Mouse (Mus musculus) testis, adult 2 months (tissue): ENCODE results near the gene Trpv6. TPM values are rescaled to one million over a fixed set of nuclear protein-coding genes. Genes with fewer than 3 reads are reported as not detected.

Experiments
- H3K27ac ChIP-seq: fragments of 200-500 bp; 2 replicates; pipeline ENCODE4 v1.5.1; 2012; ENCODE audit warnings: low read depth, low read length; ENCODE audit not compliant: control insufficient read depth, insufficient read depth
- H3K27me3 ChIP-seq: fragments of 200-500 bp; 2 replicates; pipeline ENCODE4 v1.6.1; 2012; ENCODE audit warnings: mild to moderate bottlenecking, low read length, moderate library complexity; ENCODE audit not compliant: control insufficient read depth, insufficient read depth
- H3K36me3 ChIP-seq: fragments of 200-500 bp; 2 replicates; pipeline ENCODE4 v1.6.1; 2012; ENCODE audit warnings: mild to moderate bottlenecking, low read length; ENCODE audit not compliant: control insufficient read depth, insufficient read depth
- H3K4me1 ChIP-seq: fragments of 200-500 bp; 2 replicates; pipeline ENCODE4 v1.6.1; 2012; ENCODE audit warnings: low read length; ENCODE audit not compliant: control insufficient read depth, insufficient read depth
- H3K4me3 ChIP-seq: fragments of 200-500 bp; 2 replicates; pipeline ENCODE4 v1.5.1; 2012; ENCODE audit warnings: low read depth, mild to moderate bottlenecking, low read length, moderate library complexity, mixed read lengths; ENCODE audit not compliant: control insufficient read depth
- CTCF ChIP-seq: fragments of 200-500 bp; IDR thresholded peaks from 2 replicates; pipeline ENCODE4 v1.5.1; 2012; ENCODE audit warnings: low read depth, mild to moderate bottlenecking, inconsistent platforms, low read length, moderate library complexity; ENCODE audit not compliant: control insufficient read depth, insufficient read depth, insufficient replicate concordance
- POLR2A ChIP-seq: fragments of 200-500 bp; IDR thresholded peaks from 2 replicates; pipeline ENCODE4 v1.6.1; 2012; ENCODE audit warnings: low read depth, mild to moderate bottlenecking, inconsistent platforms, low read length, moderate library complexity; ENCODE audit not compliant: control insufficient read depth
- polyA plus RNA-seq: library from polyadenylated mRNA; depleted of rRNA; stranded (reverse); fragments of >200 nt; gene quantifications from 2 replicates; pipeline ENCODE4 v1.2.3, GENCODE M21; 2012

Trpv6 gene
- polyA plus RNA-seq, 1 experiment, result 0.42 TPM

DNA sequence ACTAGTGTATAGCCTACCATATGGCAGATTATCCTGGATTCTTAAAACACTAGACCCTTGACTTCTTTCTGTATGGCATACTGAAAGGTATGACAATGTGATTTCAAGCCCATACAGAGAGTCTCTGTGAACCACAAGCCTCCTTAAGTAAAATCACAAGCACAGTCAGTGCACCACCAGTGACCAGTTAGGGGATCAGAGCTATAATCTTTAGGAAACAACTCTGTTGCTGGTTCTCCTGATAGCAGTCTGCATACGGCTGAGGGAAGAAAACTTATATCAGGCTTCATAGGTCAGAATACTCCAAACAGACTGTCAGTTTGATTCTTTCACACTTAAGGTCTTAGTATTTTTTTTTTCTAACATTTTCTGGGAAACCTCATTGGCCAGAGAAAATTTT is 22.3 kb upstream of the Trpv6 start:
- Histone ChIP-seq H3K27ac (no peak overlapping the region), H3K36me3 (no peaks in the 10 kb centered on the region), H3K4me1 (no peaks in the 10 kb centered on the region), H3K27me3 (no peaks in the 10 kb centered on the region), H3K4me3 (no peak overlapping the region)
- TF ChIP-seq POLR2A, result no peak

DNA sequence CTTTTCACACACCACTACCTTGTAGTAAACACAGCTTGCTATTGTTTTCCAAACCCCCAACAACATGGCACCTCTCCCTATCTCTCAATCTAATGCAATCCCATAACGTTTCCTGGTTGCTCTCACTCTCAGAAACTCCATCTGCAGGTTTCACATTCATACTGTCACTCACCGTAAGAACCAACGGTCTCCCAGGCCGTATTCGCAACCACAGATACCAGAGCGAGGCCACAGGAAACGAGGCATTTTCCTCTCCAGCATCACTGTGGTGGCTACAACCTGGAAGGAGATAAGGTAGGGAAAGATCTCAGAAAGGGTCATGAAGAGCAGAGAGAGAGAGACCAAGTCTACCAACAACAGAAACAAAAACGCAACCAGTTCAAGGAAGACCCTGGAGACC is 18.4 kb upstream of the Trpv6 start:
- no peaks in the 10 kb centered on the region for H3K36me3 ChIP-seq
- no peak overlapping the region for H3K4me3 ChIP-seq
- TF ChIP-seq POLR2A (no peak), CTCF (no peak)
- H3K27ac ChIP-seq, result no peak overlapping the region
- H3K4me1 ChIP-seq, result no peaks in the 10 kb centered on the region
- no peaks in the 10 kb centered on the region for H3K27me3 ChIP-seq

DNA sequence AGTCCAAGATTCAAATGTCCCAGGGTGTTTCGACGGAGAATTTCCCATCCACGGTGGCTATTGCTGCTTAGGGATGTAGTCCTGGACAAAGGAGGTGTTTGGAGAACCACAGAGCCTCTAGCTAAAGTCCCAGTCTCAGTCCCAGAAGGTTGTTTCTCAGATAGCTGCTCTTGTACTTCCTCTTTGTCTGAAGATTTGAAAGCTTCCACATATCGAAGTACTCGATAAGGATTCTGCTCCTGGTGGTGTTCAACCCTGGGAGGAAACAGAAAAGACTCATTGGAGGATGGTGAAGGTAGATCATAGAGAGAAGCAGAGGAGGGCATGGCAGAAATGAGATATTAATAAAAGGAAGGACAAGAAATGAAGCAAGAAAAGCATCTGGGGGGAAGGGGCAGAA is 17.0 kb upstream of the Trpv6 start:
- no peak overlapping the region for H3K4me3 ChIP-seq
- H3K4me1 ChIP-seq, result no peaks in the 10 kb centered on the region
- H3K27ac ChIP-seq, result no peak overlapping the region
- H3K27me3 ChIP-seq, result no peaks in the 10 kb centered on the region
- TF ChIP-seq CTCF (no peak), POLR2A (no peak)
- H3K36me3 ChIP-seq, result no peaks in the 10 kb centered on the region

DNA sequence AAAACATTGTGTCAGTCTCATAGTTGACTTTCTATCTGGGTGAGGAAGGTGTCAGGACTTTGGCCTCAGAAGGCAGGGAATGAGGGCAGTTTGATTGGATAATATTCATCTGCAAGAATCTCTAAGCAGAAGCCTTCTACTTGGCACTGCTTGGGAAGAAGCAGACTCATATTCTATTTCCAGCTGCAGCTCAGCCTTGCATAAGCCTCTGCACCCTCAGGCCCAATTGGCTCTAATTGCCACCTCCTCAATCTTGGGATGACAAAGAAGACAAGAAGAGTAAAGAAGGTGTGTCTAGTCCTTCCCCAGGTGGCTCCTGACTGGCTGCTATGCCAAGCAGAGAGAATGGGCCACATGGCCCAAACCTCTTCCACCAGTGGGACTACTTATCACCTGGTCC is 10.5 kb upstream of the Trpv6 start:
- TF ChIP-seq POLR2A (no peak), CTCF (no peak)
- H3K4me3 ChIP-seq, result no peak overlapping the region
- no peaks in the 10 kb centered on the region for H3K36me3 ChIP-seq
- H3K4me1 ChIP-seq, result no peaks in the 10 kb centered on the region
- no peak overlapping the region for H3K27ac ChIP-seq
- H3K27me3 ChIP-seq, result no peaks in the 10 kb centered on the region

DNA sequence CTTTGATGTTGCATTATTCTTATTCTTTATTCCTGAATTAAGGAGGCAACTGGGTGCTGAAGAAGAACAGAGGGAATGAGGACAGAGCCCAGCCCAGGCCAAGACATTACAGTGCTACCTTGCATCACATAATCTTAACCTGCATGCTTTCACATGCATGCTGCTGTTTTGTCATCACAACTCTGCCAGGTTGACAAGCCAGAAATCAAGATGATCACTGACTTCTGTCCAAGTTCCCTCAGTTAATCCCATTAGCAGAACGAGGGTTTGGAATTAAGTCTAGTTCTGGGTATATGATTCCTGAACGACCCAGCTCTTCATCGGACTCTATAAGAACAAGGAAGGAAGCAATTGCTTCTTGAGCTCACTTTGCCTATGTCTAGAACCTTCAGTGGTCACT is 10.0 kb upstream of the Trpv6 start:
- no peaks in the 10 kb centered on the region for H3K4me1 ChIP-seq
- TF ChIP-seq CTCF (no peak), POLR2A (no peak)
- H3K27ac ChIP-seq, result no peak overlapping the region
- no peaks in the 10 kb centered on the region for H3K36me3 ChIP-seq
- no peaks in the 10 kb centered on the region for H3K27me3 ChIP-seq
- no peak overlapping the region for H3K4me3 ChIP-seq

DNA sequence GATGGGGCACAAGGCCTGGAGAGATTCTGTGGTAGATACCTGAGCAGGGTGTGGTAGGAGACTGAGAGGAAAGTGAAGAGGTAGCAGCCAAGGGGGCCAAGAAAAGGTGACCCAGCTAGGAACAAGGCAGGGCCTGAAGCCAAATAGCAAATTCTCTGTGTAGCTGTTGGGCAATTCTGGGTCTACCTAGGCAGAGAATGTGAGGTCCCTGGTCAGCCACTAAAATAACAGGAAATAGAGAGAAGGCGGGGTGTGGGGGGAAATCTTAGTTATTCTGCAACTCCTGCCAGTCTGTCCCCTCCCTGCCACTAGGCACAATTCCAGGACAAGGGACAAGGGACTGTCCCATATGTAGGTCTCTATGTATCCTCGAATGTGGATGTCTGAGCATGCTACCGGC is 7.0 kb upstream of the Trpv6 start:
- H3K27me3 ChIP-seq, result no peaks in the 10 kb centered on the region

DNA sequence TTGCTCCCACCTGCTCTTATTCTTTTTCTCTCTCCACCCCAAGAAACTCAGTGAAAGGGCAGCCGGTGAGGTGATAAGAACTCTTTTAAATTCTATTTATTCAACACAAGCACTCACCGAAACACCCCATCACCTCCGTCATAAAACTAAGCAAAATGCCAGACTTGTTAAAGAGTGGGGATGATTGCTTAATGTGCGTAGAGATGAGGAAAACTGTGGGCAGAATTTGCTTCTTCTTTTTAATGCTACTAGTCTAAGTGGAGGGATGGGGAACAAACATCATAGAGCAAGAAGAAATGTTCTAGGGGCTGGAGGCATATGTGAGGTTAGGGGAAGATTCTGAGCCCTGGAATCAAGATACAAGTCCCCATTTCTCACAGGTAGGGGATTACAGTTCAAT is 6.6 kb upstream of the Trpv6 start:
- TF ChIP-seq CTCF (no peak), POLR2A (no peak)
- H3K4me3 ChIP-seq, result no peak overlapping the region
- no peaks in the 10 kb centered on the region for H3K4me1 ChIP-seq
- no peaks in the 10 kb centered on the region for H3K36me3 ChIP-seq
- H3K27me3 ChIP-seq, result no peaks in the 10 kb centered on the region
- H3K27ac ChIP-seq, result no peak overlapping the region

More for the DNA sequence above, 7.0 kb upstream of the Trpv6 start:
- no peaks in the 10 kb centered on the region for H3K36me3 ChIP-seq
- TF ChIP-seq CTCF (no peak), POLR2A (no peak)
- H3K27ac ChIP-seq, result no peak overlapping the region
- no peaks in the 10 kb centered on the region for H3K4me1 ChIP-seq
- H3K4me3 ChIP-seq, result no peak overlapping the region

DNA sequence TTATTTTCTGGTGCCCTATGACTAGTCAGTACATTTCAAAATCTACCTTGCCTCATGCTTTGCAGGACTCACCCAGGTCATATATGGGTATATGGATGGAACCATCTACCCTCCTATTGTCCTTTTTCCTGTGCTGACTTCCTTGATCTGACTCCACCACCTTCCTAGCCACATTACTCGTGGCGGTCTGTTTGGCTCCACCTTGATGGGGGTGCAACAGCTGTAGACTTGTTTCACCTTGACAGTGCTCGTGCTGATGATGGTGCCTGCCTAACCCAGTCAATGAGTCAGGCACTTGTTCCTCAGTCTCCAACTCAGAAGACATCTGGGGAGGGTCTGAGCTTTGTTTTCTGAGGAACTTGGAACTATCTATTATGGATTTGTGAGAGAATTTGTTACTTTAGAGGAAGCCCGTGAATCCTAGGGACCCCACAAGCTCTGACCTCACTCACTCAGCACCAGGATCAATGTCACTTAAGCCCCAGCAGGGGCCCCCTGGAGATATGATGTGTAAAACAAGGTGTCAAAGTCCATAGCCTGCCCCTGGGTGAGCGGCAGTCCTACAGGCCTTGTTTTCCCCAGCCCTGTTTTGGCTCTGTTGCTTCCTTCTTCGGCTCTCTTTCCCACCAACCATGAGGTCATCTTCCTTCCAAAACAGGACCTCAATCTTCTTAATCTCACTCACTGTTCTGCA is 5.1 kb upstream of the Trpv6 start:
- TF ChIP-seq CTCF, result no peak
- no peak for TF ChIP-seq POLR2A
- H3K36me3 ChIP-seq, result no peaks in the 10 kb centered on the region
- no peaks in the 10 kb centered on the region for H3K27me3 ChIP-seq
- no peak overlapping the region for H3K27ac ChIP-seq
- no peak overlapping the region for H3K4me3 ChIP-seq
- H3K4me1 ChIP-seq, result no peaks in the 10 kb centered on the region
